Mouse (Mus musculus): ENCODE measurements around the gene Scoc. TPM values are rescaled to one million over a fixed set of nuclear protein-coding genes. Genes with fewer than 3 reads are reported as not detected.

The Scoc gene
- polyA plus RNA-seq, 1 experiment from 2014 or later = 48.0 TPM

DNA sequence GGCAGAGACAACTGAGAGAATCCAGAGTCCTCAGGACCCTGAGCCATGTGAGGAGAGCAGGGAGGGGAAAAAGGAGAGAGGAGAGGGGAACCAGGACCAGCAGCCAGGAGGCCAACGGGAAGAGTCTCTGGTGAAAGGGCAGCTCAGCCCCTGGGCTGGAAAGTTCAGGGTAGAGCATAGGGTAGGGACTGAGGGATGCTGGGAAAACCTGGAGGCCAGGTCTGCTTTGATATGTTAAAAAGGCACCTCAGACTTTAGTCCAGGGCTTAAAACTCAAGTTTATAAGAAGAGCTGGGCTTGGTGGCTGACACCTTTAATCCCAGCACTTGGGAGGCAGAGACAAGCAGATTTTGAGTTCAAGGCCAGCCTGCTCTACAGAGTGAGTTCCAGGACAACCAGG lies 65.7 kb downstream of the Scoc start:
- no peaks in the 10 kb centered on the region for H3K36me3 ChIP-seq (replicated peaks; ENCODE audit: insufficient read depth, low read length)
- H3K4me1 ChIP-seq (ENCODE audit: insufficient read depth) = peaks cover 6% of the 10 kb centered on the region; the same call in 1 of the 2 replicates
- WGBS (ENCODE audit: insufficient replicate concordance) = 73% methylated on average over 1 of the region's 1 CpGs
- no peak overlapping the region for H3K27ac ChIP-seq (ENCODE audit: low read depth)
- peaks cover 21% of the 10 kb centered on the region for H3K27me3 ChIP-seq (ENCODE audit: insufficient read depth, low read length)
- no peak overlapping the region for H3K4me2 ChIP-seq (ENCODE audit: low read depth, low read length)
- ATAC-seq (no peak), DNase-seq (no peak)
- no peak overlapping the region for H3K9ac ChIP-seq (replicated peaks)
- no peak overlapping the region for H3K4me3 ChIP-seq (ENCODE audit: low read depth, low read length)
- no peaks in the 10 kb centered on the region for H3K9me3 ChIP-seq (ENCODE audit: low read length)
- TF ChIP-seq EP300 (IDR thresholded peaks at IDR 0.05; ENCODE audit: low read depth) (no peak), CTCF (IDR thresholded peaks at IDR 0.05; ENCODE audit: low read depth) (no peak)

DNA sequence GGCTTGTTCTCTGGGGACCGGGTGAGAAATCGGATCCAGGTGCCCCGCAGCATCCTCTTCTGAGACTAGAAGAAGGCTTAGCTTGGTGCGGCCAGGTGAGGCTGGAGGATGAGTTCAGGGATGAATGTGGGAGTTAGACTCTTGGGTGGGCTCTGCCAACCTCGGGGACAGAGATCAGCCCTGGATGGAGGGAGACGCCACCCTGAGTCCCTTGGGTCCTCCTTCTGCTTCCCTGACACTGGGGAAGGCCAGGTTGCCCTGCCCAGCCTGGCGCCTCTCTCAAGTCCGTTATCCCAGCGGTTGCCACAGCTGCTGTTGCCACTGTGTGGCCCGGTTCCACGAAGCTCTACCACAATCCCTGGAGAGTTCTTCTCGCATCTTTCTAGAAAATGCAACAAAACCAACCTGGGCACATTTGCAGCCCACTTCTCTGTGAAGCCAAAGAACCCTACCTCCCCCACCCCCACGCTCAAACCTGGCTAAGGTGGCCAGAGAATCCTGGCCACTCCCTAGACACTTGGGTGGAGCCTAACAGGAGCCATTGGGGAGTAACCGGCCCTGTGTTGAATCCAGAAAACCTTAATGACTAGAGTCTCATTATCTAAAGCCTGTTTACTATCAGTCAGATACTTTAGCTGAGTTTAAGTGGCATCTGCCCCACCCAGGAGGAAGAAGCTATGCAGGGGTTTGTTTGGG lies 68.0 kb downstream of the Scoc start:
- Histone ChIP-seq H3K27me3 (ENCODE audit: insufficient read depth, low read length) (peaks cover 21% of the 10 kb centered on the region), H3K27ac (ENCODE audit: low read depth) (no peak overlapping the region), H3K4me3 (ENCODE audit: low read depth, low read length) (peak overlapping the region; percentile 33), H3K9ac (replicated peaks) (no peak overlapping the region), H3K4me2 (ENCODE audit: low read depth, low read length) (peak overlapping the region; percentile 54), H3K4me1 (ENCODE audit: insufficient read depth) (peaks cover 6% of the 10 kb centered on the region; the same call in 1 of the 2 replicates), H3K9me3 (ENCODE audit: low read length) (no peaks in the 10 kb centered on the region), H3K36me3 (replicated peaks; ENCODE audit: insufficient read depth, low read length) (no peaks in the 10 kb centered on the region)
- 14% methylated on average over 14 of the region's 14 CpGs for WGBS (ENCODE audit: insufficient replicate concordance)
- no peak for DNase-seq
- no peak for ATAC-seq
- no peak for TF ChIP-seq CTCF (IDR thresholded peaks at IDR 0.05; ENCODE audit: low read depth)
- no peak for TF ChIP-seq EP300 (IDR thresholded peaks at IDR 0.05; ENCODE audit: low read depth)

DNA sequence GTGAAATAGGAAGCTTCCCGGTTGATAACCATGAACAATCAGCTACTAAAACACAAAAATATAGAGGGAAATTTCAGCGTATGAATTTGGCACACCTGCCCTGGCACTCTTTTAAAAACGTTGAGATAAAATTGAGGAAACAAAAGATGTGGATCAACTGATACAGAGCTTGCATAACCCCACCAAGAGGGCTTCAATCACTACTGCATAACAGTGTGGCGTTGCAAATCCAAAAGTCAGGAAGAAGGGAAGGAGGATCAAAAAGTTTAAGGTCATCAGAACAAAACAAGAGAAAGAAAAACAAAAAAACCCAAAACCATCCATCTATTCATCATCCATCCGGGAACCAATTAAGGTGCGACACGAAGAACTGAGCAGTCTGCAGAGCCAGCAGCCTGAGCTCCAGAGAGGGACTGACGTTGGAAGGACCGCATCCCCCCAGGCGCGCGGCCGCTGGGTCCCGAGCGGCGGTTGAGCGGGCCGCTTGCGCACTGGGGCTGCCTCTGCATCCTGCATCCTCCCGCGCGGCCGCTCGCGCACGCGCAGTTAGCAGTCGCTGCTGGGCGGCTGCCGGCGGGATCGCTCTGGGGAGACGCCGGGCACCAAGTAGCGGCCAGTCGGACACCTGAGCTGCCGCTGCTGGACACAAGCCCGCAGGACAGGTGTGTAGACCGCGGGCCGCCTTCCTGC lies 68.7 kb downstream of the Scoc start, which contains the start of gene Clgn:
Clgn (plus strand) TSS at position 552 of the 690 bp plus-strand sequence.
- Histone ChIP-seq H3K9me3 (ENCODE audit: low read length) (no peaks in the 10 kb centered on the region), H3K4me3 (ENCODE audit: low read depth, low read length) (peak within 1 kb of the TSS; percentile 33), H3K27me3 (ENCODE audit: insufficient read depth, low read length) (peaks cover 21% of the 10 kb centered on the region), H3K9ac (replicated peaks) (no peak within 1 kb of the TSS), H3K4me2 (ENCODE audit: low read depth, low read length) (peak within 1 kb of the TSS; percentile 54), H3K4me1 (ENCODE audit: insufficient read depth) (peaks cover 6% of the 10 kb centered on the region; the same call in 1 of the 2 replicates), H3K36me3 (replicated peaks; ENCODE audit: insufficient read depth, low read length) (no peaks in the 10 kb centered on the region), H3K27ac (ENCODE audit: low read depth) (no peak within 1 kb of the TSS)
- ATAC-seq = no peak
- 5% methylated on average over 41 of the region's 41 CpGs for WGBS (ENCODE audit: insufficient replicate concordance)
- peak; percentile 52 for DNase-seq
- TF ChIP-seq CTCF (IDR thresholded peaks at IDR 0.05; ENCODE audit: low read depth) (no peak), EP300 (IDR thresholded peaks at IDR 0.05; ENCODE audit: low read depth) (no peak)

DNA sequence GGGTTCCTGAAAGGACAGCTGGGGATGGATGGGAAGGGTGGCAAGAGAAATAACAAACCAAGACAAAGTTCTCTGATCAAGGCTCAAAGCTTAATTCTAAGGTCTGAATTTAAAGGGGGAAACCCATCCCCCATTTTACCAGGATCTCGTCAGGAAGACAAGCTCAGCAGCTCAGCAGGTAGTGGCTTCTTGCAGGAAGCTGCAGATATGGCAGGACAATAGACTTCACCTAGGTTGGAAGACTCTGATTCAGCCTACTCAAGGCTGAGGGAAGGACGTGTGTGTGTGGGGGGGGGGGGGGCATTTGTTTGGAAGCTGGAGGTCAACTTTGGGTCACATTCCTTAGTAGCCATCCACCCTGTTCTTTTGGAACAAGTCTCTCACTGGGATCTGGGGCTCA lies 75.3 kb downstream of the Scoc start:
- Histone ChIP-seq H3K9me3 (ENCODE audit: low read length) (no peaks in the 10 kb centered on the region), H3K4me3 (ENCODE audit: low read depth, low read length) (no peak overlapping the region), H3K4me1 (ENCODE audit: insufficient read depth) (no peaks in the 10 kb centered on the region), H3K36me3 (replicated peaks; ENCODE audit: insufficient read depth, low read length) (no peaks in the 10 kb centered on the region), H3K27ac (ENCODE audit: low read depth) (no peak overlapping the region), H3K9ac (replicated peaks) (no peak overlapping the region), H3K4me2 (ENCODE audit: low read depth, low read length) (no peak overlapping the region), H3K27me3 (ENCODE audit: insufficient read depth, low read length) (no peaks in the 10 kb centered on the region)
- no peak for DNase-seq
- ATAC-seq = no peak
- TF ChIP-seq EP300 (IDR thresholded peaks at IDR 0.05; ENCODE audit: low read depth) = no peak
- TF ChIP-seq CTCF (IDR thresholded peaks at IDR 0.05; ENCODE audit: low read depth) = no peak
- whole genome bisulfite sequencing (ENCODE audit: insufficient replicate concordance) = 25% methylated on average over 2 of the region's 2 CpGs

DNA sequence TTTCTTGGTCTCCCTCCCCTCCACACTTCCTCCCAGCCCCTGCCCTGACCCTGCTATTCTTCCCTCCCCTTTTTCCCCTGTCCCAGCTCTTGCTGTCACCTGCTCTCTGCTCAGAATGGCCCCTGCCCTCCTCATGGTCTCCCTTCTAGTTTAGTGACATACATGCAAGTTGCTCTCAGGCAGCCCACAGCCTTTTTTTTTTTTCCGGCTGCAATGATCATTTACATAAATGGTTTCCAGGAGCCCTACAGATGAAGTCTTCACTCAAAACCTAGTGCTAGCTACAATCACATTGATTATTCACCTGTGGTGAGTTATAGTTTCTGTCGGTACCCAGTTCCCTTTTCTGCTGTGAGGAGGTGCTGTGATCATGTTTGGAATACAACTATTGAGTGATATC lies 77.2 kb downstream of the Scoc start:
- H3K27ac ChIP-seq (ENCODE audit: low read depth) = no peak overlapping the region
- H3K4me2 ChIP-seq (ENCODE audit: low read depth, low read length) = no peak overlapping the region
- no peaks in the 10 kb centered on the region for H3K9me3 ChIP-seq (ENCODE audit: low read length)
- ATAC-seq = no peak
- H3K9ac ChIP-seq (replicated peaks) = no peak overlapping the region
- DNase-seq = no peak
- no peaks in the 10 kb centered on the region for H3K27me3 ChIP-seq (ENCODE audit: insufficient read depth, low read length)
- no peak for TF ChIP-seq CTCF (IDR thresholded peaks at IDR 0.05; ENCODE audit: low read depth)
- WGBS (ENCODE audit: insufficient replicate concordance) = 70% methylated on average over 2 of the region's 2 CpGs
- no peak overlapping the region for H3K4me3 ChIP-seq (ENCODE audit: low read depth, low read length)
- H3K4me1 ChIP-seq (ENCODE audit: insufficient read depth) = no peaks in the 10 kb centered on the region
- no peaks in the 10 kb centered on the region for H3K36me3 ChIP-seq (replicated peaks; ENCODE audit: insufficient read depth, low read length)

DNA sequence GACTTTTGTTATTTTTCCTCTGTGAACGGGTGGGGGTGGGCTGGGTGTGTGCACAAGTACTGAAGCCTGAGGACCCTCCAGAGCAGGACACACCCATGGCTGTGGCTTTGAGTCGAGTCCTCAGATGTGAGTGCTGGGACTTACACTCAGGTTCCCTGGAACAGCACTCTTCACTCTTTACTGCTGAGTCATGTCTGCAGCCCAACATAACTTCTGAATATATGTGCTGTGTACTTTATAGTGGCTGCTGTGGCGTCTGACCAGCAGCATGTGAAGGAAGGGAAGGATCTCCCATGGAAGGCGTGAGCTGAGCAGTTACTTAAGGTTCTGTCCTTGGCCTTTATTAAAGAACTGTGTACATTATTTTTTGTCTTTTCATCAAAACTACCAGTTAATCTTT lies 78.0 kb downstream of the Scoc start:
- TF ChIP-seq EP300 (IDR thresholded peaks at IDR 0.05; ENCODE audit: low read depth) (no peak), CTCF (IDR thresholded peaks at IDR 0.05; ENCODE audit: low read depth) (no peak)
- no peak overlapping the region for H3K9ac ChIP-seq (replicated peaks)
- DNase-seq = no peak
- no peak overlapping the region for H3K4me2 ChIP-seq (ENCODE audit: low read depth, low read length)
- 46% methylated on average over 4 of the region's 4 CpGs for WGBS (ENCODE audit: insufficient replicate concordance)
- H3K9me3 ChIP-seq (ENCODE audit: low read length) = no peaks in the 10 kb centered on the region
- H3K4me3 ChIP-seq (ENCODE audit: low read depth, low read length) = no peak overlapping the region
- no peak overlapping the region for H3K27ac ChIP-seq (ENCODE audit: low read depth)
- no peaks in the 10 kb centered on the region for H3K4me1 ChIP-seq (ENCODE audit: insufficient read depth)
- H3K36me3 ChIP-seq (replicated peaks; ENCODE audit: insufficient read depth, low read length) = no peaks in the 10 kb centered on the region
- H3K27me3 ChIP-seq (ENCODE audit: insufficient read depth, low read length) = no peaks in the 10 kb centered on the region
- ATAC-seq = no peak

Other genes with a start within 250 kb of the Scoc start
- gene Ucp1, start 168.0 kb downstream of the Scoc start, polyA plus RNA-seq (2015; fragmentation: Nextera tagmentation; extraction: Ambion mirVana) = not detected in 2 replicates
- gene Elmod2, start 125.9 kb downstream of the Scoc start, polyA plus RNA-seq (2015; fragmentation: Nextera tagmentation; extraction: Ambion mirVana) = 3.4 and 4.0 TPM in 2 replicates
- not detected in 2 replicates for gene Mgat4d, start 109.9 kb downstream of the Scoc start, polyA plus RNA-seq (2015; fragmentation: Nextera tagmentation; extraction: Ambion mirVana)
- 0.12 and 0.21 TPM in 2 replicates for gene Clgn, start 68.5 kb downstream of the Scoc start, polyA plus RNA-seq (2015; fragmentation: Nextera tagmentation; extraction: Ambion mirVana)
- gene Olfr370, start 77.4 kb upstream of the Scoc start, polyA plus RNA-seq (2015; fragmentation: Nextera tagmentation; extraction: Ambion mirVana) = not detected in 2 replicates
- gene Ndufb7, start 108.3 kb upstream of the Scoc start, polyA plus RNA-seq (2015; fragmentation: Nextera tagmentation; extraction: Ambion mirVana) = 298 and 304 TPM in 2 replicates
- 252 and 258 TPM in 2 replicates for gene Tecr, start 149.6 kb upstream of the Scoc start, polyA plus RNA-seq (2015; fragmentation: Nextera tagmentation; extraction: Ambion mirVana)
- 29.4 and 31.6 TPM in 2 replicates for gene Dnajb1, start 149.8 kb upstream of the Scoc start, polyA plus RNA-seq (2015; fragmentation: Nextera tagmentation; extraction: Ambion mirVana)
- gene Gipc1, start 194.3 kb upstream of the Scoc start, polyA plus RNA-seq (2015; fragmentation: Nextera tagmentation; extraction: Ambion mirVana) = 44.4 and 46.1 TPM in 2 replicates
- gene Ptger1, start 208.3 kb upstream of the Scoc start, polyA plus RNA-seq (2015; fragmentation: Nextera tagmentation; extraction: Ambion mirVana) = 0.12 and 0.16 TPM in 2 replicates
- gene Pkn1, start 240.8 kb upstream of the Scoc start, polyA plus RNA-seq (2015; fragmentation: Nextera tagmentation; extraction: Ambion mirVana) = 8.5 TPM in 2 replicates